Mouse (Mus musculus) brain, embryonic 14.5 days (tissue): Measurements from ENCODE around the gene Srf. TPM values are rescaled to one million over a fixed set of nuclear protein-coding genes. Genes with fewer than 3 reads are reported as not detected.

Experiments used
- DNase-seq: peaks from one replicate; pipeline ENCODE4 v3.0.0-alpha.2; 2011; ENCODE audit warnings: low read depth
- CTCF ChIP-seq: fragments of 200-500 bp; IDR thresholded peaks from 2 replicates; pipeline ENCODE4 v1.5.1; 2012; ENCODE audit warnings: inconsistent platforms, mild to moderate bottlenecking, moderate library complexity, borderline replicate concordance; ENCODE audit not compliant: insufficient read depth, insufficient read length; ENCODE audit errors: extremely low read depth
- POLR2A ChIP-seq: fragments of 200-500 bp; IDR thresholded peaks from 2 replicates; pipeline ENCODE4 v1.6.1; 2012; ENCODE audit warnings: mild to moderate bottlenecking, inconsistent platforms, borderline replicate concordance; ENCODE audit not compliant: poor library complexity, insufficient read depth, insufficient read length, severe bottlenecking; ENCODE audit errors: extremely low read depth
- polyA plus RNA-seq: library from polyadenylated mRNA; depleted of rRNA; stranded (reverse); fragments of >200 nt; gene quantifications from 2 replicates; pipeline ENCODE4 v1.2.3, GENCODE M21; 2012; rRNA removed

Srf gene
- polyA plus RNA-seq, 1 experiment = 83.2 TPM

GRCm38 (mm10) chr17:46505617-46506016 is 50.4 kb downstream of the Srf start:
- no peak for DNase-seq
- no peak for TF ChIP-seq CTCF
- no peak for TF ChIP-seq POLR2A

GRCm38 (mm10) chr17:46503847-46504638 is 51.9 kb downstream of the Srf start:
- no peak for DNase-seq
- TF ChIP-seq POLR2A = no peak
- TF ChIP-seq CTCF = no peak

DNA sequence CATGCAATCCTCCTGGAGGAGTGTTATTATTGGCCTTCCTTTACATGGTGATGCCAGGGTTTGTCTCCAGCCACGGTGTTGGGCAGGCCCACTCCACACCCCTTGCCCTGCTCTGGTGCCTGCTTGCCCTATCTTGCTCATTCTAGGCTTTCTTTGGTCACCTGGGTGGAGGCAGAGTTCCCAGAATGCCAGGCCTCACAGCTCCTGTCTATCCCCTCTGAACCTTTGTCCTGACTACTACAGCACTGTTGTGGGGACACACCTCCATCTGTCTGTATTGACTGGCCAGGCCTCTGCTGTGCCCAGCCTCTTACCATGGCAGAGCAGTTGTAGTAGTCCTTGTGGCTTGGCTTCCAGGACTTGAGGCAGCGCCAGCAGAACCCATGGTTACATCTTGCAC is 53.2 kb downstream of the Srf start:
- no peak for DNase-seq
- TF ChIP-seq POLR2A (no peak), CTCF (no peak)

Other genes with a start within 250 kb of the Srf start
- 17.5 and 20.9 TPM in 2 replicates for gene Abcc10, start 227.8 kb downstream of the Srf start, polyA plus RNA-seq
- gene Zfp318, start 172.4 kb downstream of the Srf start, polyA plus RNA-seq = 28.3 and 39.7 TPM in 2 replicates
- gene Crip3, start 127.2 kb downstream of the Srf start, polyA plus RNA-seq = 8.2 and 11.3 TPM in 2 replicates
- 0.07 and 0.09 TPM in 2 replicates for gene Slc22a7, start 117.7 kb downstream of the Srf start, polyA plus RNA-seq
- 22.1 and 35.4 TPM in 2 replicates for gene Ttbk1, start 68.5 kb downstream of the Srf start, polyA plus RNA-seq
- gene Dnph1, start 59.5 kb downstream of the Srf start, polyA plus RNA-seq = 17.6 and 25.7 TPM in 2 replicates
- gene Cul9, start 9.8 kb downstream of the Srf start, polyA plus RNA-seq = 37.5 and 50.4 TPM in 2 replicates
- 22.9 and 38.7 TPM in 2 replicates for gene Ptk7, start 73.3 kb upstream of the Srf start, polyA plus RNA-seq
- gene Klc4, start 89.8 kb upstream of the Srf start, polyA plus RNA-seq = 30.0 and 34.5 TPM in 2 replicates
- gene Mrpl2, start 90.1 kb upstream of the Srf start, polyA plus RNA-seq = 47.2 and 53.1 TPM in 2 replicates
- 69.4 and 88.5 TPM in 2 replicates for gene Cul7, start 94.2 kb upstream of the Srf start, polyA plus RNA-seq
- gene Rrp36, start 118.2 kb upstream of the Srf start, polyA plus RNA-seq = 36.7 and 37.2 TPM in 2 replicates
- 141 and 144 TPM in 2 replicates for gene Mea1, start 122.6 kb upstream of the Srf start, polyA plus RNA-seq
- gene Klhdc3, start 124.7 kb upstream of the Srf start, polyA plus RNA-seq = 169 and 175 TPM in 2 replicates
- gene Ppp2r5d, start 148.9 kb upstream of the Srf start, polyA plus RNA-seq = 112 and 114 TPM in 2 replicates
- 46.7 and 58.5 TPM in 2 replicates for gene Pex6, start 155.3 kb upstream of the Srf start, polyA plus RNA-seq
- gene Gnmt, start 173.0 kb upstream of the Srf start, polyA plus RNA-seq = 1.5 and 2.4 TPM in 2 replicates
- gene Cnpy3, start 196.0 kb upstream of the Srf start, polyA plus RNA-seq = 55.2 and 55.9 TPM in 2 replicates
- gene Ptcra, start 207.5 kb upstream of the Srf start, polyA plus RNA-seq = 0.08 and 0.11 TPM in 2 replicates
- 56.6 and 101 TPM in 2 replicates for gene 2310039H08Rik, start 216.5 kb upstream of the Srf start, polyA plus RNA-seq
- gene Rpl7l1, start 226.5 kb upstream of the Srf start, polyA plus RNA-seq = 63.2 and 68.7 TPM in 2 replicates